Mouse (Mus musculus) embryonic fibroblast, embryonic 13.5 days (primary cell): Measurements from ENCODE around the gene Lrrc75a.

Experiments
- CTCF ChIP-seq: IDR thresholded peaks from 2 replicates; pipeline ENCODE4 v1.5.1; 2011; ENCODE audit warnings: mild to moderate bottlenecking, control low read depth, low read length, moderate library complexity, borderline replicate concordance; ENCODE audit not compliant: insufficient read depth
- POLR2A ChIP-seq: IDR thresholded peaks from 2 replicates; pipeline ENCODE4 v1.6.1; 2011; ENCODE audit warnings: low read depth, mild to moderate bottlenecking, control low read depth, low read length, moderate library complexity

DNA sequence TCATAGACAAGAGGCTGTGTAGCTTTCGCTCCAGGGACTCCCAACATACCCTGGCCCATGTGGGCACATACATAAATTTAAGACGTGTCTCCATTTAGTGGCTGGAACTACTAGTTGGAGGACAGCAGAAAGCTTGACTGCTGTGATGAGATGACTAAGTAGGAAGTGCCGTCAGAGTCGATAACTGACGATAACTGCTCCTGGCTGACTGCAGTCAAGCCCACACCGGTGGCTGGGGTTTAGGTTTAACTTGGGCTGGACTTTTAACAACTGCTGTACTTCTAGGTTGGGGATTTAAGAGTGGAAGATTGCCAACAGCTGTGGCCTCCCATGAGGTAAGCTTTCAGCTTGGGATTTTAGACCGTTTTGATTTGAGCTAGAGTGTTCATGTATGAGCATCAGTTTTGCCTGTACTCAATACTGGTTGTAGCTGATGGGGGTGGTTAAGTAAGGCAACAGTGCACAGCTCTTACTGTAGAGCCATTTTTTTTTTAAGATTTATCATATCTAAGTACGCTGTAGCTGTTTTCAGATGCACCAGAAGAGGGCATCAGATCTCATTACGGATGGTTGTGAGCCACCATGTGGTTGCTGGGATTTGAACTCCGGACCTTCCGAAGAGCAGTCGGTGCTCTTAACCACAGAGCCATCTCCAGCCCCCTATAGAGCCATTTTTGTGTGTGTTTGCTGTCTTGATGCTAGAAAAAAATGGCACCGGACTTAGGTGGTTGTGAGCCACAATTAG is 44.8 kb downstream of the Lrrc75a start:
- TF ChIP-seq POLR2A (no peak), CTCF (no peak)
